8 mouse cellular contexts compared by ENCODE assay signal in the genomic region with DNA sequence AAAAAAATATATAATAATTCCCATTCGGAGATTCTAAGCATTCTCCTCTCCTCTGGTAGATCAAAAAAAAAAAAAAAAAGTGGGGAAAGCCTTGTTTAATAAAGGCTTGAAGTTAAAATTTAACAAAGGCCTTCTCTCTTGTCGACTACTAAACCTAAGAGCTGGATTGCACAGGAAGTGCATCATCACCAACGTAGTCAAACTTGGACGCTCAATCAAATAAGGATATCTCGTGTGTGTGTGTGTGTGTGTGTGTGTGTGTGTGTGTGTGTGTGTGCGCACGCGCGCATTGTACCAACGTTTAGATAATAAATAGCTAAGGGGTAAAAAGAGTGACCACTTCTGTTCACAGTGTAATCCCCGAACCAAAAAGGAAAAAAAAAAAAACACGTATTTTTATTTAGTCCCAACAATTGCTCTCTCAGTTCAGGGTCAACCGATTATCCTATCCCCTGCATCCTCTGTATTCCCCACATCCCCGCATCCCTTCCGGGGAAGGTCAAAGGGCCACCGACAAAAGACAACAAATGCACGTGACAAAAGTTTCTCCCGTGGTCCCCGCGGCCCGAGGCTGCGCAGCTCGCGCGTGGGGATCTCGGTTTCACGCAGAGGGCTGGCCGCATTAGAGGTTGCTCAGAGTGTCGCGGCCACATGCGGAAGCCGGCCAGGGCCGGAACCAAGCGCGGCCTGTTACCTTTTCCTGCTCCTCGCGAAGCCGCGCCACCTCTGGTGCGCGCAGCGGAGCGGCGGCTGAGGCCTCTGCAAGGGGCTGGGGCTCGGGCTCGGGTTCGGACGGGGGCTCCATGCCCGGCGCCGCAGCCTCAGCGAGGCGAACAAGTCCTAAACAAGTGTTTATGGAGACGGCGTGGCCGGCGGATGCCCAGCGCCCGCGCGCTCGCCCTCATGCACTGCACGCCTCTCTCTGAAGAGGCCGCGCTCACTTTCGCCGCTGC. TPM values are rescaled to one million over a fixed set of nuclear protein-coding genes. Genes with fewer than 3 reads are reported as not detected.
A peak's percentile ranks its signal among the peaks of the same experiment; 100 is the strongest.
DNase-seq lines count a peak whose midpoint lies in the region; ATAC-seq and TF ChIP-seq lines count a peak whose summit lies in the region.

No protein-coding gene starts in this region.

- peak overlapping the region; percentile 90 for H3K27ac ChIP-seq in embryonic facial prominence, embryonic 13.5 days
- H3K27ac ChIP-seq in heart, adult 2 months, result peak overlapping the region; percentile 87
- peak overlapping the region; percentile 93 for H3K27ac ChIP-seq in limb, embryonic 12.5 days
- H3K27ac ChIP-seq in midbrain, embryonic 14.5 days (replicated peaks; ENCODE audit: low read depth, low read length), result peak overlapping the region; percentile 84

- peak; percentile 35 for TF ChIP-seq CTCF in heart, adult 2 months (IDR thresholded peaks at IDR 0.05)

- under 1% methylated on average over 67 of the region's 67 CpGs for WGBS in embryonic facial prominence, embryonic 13.5 days
- WGBS in heart, adult 2 months, result 1% methylated on average over 50 of the region's 67 CpGs
- under 1% methylated on average over 66 of the region's 67 CpGs for WGBS in limb, embryonic 12.5 days
- under 1% methylated on average over 67 of the region's 67 CpGs for WGBS in midbrain, embryonic 14.5 days

- peaks cover 16% of the 10 kb centered on the region; the same call in 1 of the 2 replicates for H3K4me1 ChIP-seq in embryonic facial prominence, embryonic 13.5 days
- H3K4me1 ChIP-seq in heart, adult 2 months (ENCODE audit: control insufficient read depth, insufficient read depth, low read length), result no peaks in the 10 kb centered on the region; the same call in 1 of the 2 replicates
- no peaks in the 10 kb centered on the region for H3K4me1 ChIP-seq in limb, embryonic 12.5 days (replicated peaks)
- peaks cover 7% of the 10 kb centered on the region; the same call in 1 of the 2 replicates for H3K4me1 ChIP-seq in midbrain, embryonic 14.5 days (ENCODE audit: control insufficient read depth, insufficient read depth, low read length)

- 0 out of 2 replicates have a peak, but pooled peaks have one; percentile 47 for TF ChIP-seq EP300 in heart, adult 2 months (IDR thresholded peaks at IDR 0.05; ENCODE audit: insufficient read depth, low read depth, low read length)

- H3K27me3 ChIP-seq in embryonic facial prominence, embryonic 13.5 days, result no peaks in the 10 kb centered on the region
- H3K27me3 ChIP-seq in heart, adult 2 months (ENCODE audit: control insufficient read depth, insufficient read depth, low read length), result no peaks in the 10 kb centered on the region
- no peaks in the 10 kb centered on the region for H3K27me3 ChIP-seq in limb, embryonic 12.5 days
- no peaks in the 10 kb centered on the region for H3K27me3 ChIP-seq in midbrain, embryonic 14.5 days (ENCODE audit: control insufficient read depth, insufficient read depth, low read length)

- H3K79me2 ChIP-seq in heart, adult 2 months (replicated peaks; ENCODE audit: control insufficient read depth, insufficient read depth, low read length), result 0 out of 2 replicates have a peak, but pooled peaks cover 4% of the 10 kb centered on the region

- TF ChIP-seq POLR2A in heart, adult 2 months (IDR thresholded peaks at IDR 0.05; ENCODE audit: insufficient read depth, low read depth, low read length), result 0 out of 2 replicates have a peak, but pooled peaks have one; percentile 20

- H3K4me2 ChIP-seq in embryonic facial prominence, embryonic 13.5 days, result peak overlapping the region; percentile 67
- H3K4me2 ChIP-seq in limb, embryonic 12.5 days, result peak overlapping the region; percentile 62
- peak overlapping the region; percentile 70 for H3K4me2 ChIP-seq in midbrain, embryonic 14.5 days (ENCODE audit: low read length)

- H3K9ac ChIP-seq in embryonic facial prominence, embryonic 13.5 days, result peak overlapping the region; percentile 90
- peak overlapping the region; percentile 97 for H3K9ac ChIP-seq in heart, adult 2 months (ENCODE audit: low read depth, low read length)
- peak overlapping the region; percentile 93 for H3K9ac ChIP-seq in limb, embryonic 12.5 days (replicated peaks)
- H3K9ac ChIP-seq in midbrain, embryonic 14.5 days (replicated peaks; ENCODE audit: low read length), result peak overlapping the region; percentile 71

- peak; percentile 77 for ATAC-seq in embryonic facial prominence, embryonic 13.5 days (ENCODE audit: insufficient number of reproducible peaks, insufficient read depth, low FRiP score, low TSS enrichment, low read depth)
- peak; percentile 78 for ATAC-seq in limb, embryonic 12.5 days (ENCODE audit: insufficient number of reproducible peaks, insufficient read depth, low FRiP score, low TSS enrichment, low read depth)
- peak; percentile 77 for ATAC-seq in midbrain, embryonic 14.5 days (ENCODE audit: low FRiP score, low TSS enrichment)

- peak; percentile 86 for DNase-seq in 3134 (ENCODE audit: extremely low read depth, insufficient read length, low spot score)
- DNase-seq in adrenal gland, postnatal 36 days, result peak; percentile 68 to 71
- peak in 1 of 2 experiments; percentile 83 for DNase-seq in heart, adult 2 months
- peak; percentile 64 to 65 for DNase-seq in kidney, adult 8-10 months
- DNase-seq in midbrain, embryonic 14.5 days, result peak; percentile 78
- DNase-seq in spleen, adult 12 weeks (ENCODE audit: low spot score), result peak; percentile 59

- H3K9me3 ChIP-seq in embryonic facial prominence, embryonic 13.5 days, result no peaks in the 10 kb centered on the region
- H3K9me3 ChIP-seq in limb, embryonic 12.5 days, result no peaks in the 10 kb centered on the region
- H3K9me3 ChIP-seq in midbrain, embryonic 14.5 days (ENCODE audit: control insufficient read depth, low read length), result no peaks in the 10 kb centered on the region

- intact Hi-C loops in heart, adult 2 months (cut with DNase I), result loop anchor here (5.0 kb wide), 1 partner anchor 254 kb away; a partner anchor contains a TSS

- H3K36me3 ChIP-seq in embryonic facial prominence, embryonic 13.5 days, result no peaks in the 10 kb centered on the region
- H3K36me3 ChIP-seq in heart, adult 2 months (ENCODE audit: control insufficient read depth, insufficient read depth, low read length), result no peaks in the 10 kb centered on the region
- H3K36me3 ChIP-seq in limb, embryonic 12.5 days, result no peaks in the 10 kb centered on the region
- H3K36me3 ChIP-seq in midbrain, embryonic 14.5 days (ENCODE audit: control insufficient read depth, insufficient read depth, low read length), result no peaks in the 10 kb centered on the region

- peak overlapping the region; percentile 80 for H3K4me3 ChIP-seq in embryonic facial prominence, embryonic 13.5 days
- H3K4me3 ChIP-seq in heart, adult 2 months, result peak overlapping the region; percentile 97
- peak overlapping the region; percentile 89 for H3K4me3 ChIP-seq in limb, embryonic 12.5 days (replicated peaks)
- H3K4me3 ChIP-seq in midbrain, embryonic 14.5 days (replicated peaks; ENCODE audit: low read depth, low read length), result peak overlapping the region; percentile 79

RNA-seq across cellular contexts. Expression of a gene that starts 4.7 kb away (rescaled TPM):
- 10 to 100 TPM; 42.2 to 66.2 TPM for total RNA-seq in adrenal gland, postnatal 36 days (2021)
- 44.4 and 45.1 TPM in 2 replicates for polyA plus RNA-seq in embryonic facial prominence, embryonic 13.5 days (2015; fragmentation: Nextera tagmentation; extraction: Ambion mirVana)
- 10 to 100 TPM; 15.1 to 19.9 TPM for total RNA-seq in heart, adult 2 months (2021)
- 5.8 and 13.2 TPM in 2 replicates for polyA plus RNA-seq in heart, adult 2 months (2012; rRNA removed)
- polyA plus RNA-seq in limb, embryonic 12.5 days (2016; fragmentation: Nextera tagmentation; extraction: Ambion mirVana), result 46.0 and 47.8 TPM in 2 replicates
- 29.2 and 37.4 TPM in 2 replicates for polyA plus RNA-seq in midbrain, embryonic 14.5 days (2014; fragmentation: Nextera tagmentation; extraction: Ambion mirVana)
